Mouse (Mus musculus): ENCODE results near the gene P4ha2.
"Not testable (repeated sequence)": the region's sequence is repeated elsewhere in the genome, so short reads cannot be mapped to it uniquely, and the experiment has no call there.

P4ha2 gene

DNA sequence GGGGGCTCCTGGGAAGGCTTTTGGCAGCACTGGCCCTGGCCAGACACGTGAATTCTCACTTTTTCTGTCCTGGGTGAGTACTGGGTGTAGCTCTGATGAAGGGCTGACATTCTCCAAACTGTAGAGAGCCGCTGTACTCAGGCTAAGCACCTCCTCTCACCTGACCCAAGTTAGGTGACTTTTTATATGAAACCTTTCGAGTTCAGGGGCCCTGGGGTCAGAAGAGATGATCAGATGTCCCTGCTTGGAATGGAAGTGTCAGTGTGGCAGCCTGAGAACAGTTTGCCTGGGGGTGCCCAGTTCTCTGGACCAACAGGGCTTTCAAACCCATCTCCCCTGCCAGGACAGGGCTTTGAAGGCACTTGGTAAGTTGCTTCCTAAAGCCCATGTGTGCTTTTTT lies 8.2 kb downstream of the P4ha2 start:
- DNase-seq (ENCODE audit: low spot score) = no peak

DNA sequence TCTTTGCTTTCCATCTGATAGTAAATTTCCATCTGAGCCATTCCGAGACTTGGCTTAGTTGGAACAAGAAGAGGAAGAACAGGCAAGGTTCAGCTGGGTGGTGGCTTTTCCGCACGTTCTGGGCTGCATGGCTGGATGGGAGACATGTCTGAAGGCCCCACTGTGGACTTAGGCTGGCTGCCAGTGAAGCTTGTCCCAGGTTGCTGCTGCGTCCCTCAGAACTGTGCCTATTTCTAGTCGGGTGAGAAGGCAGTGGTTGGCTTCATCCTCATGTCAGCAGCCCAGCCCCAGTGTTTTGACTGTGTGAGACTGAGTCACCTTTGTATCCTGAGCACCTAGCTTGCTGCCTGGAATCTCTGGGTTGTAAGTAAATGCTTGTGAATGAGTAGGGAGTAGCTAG lies 9.0 kb downstream of the P4ha2 start:
- DNase-seq (ENCODE audit: low spot score) = no peak

GRCm38 (mm10) chr11:54111291-54111690 lies 11.4 kb downstream of the P4ha2 start:
- no peak for DNase-seq (ENCODE audit: low spot score)

DNA sequence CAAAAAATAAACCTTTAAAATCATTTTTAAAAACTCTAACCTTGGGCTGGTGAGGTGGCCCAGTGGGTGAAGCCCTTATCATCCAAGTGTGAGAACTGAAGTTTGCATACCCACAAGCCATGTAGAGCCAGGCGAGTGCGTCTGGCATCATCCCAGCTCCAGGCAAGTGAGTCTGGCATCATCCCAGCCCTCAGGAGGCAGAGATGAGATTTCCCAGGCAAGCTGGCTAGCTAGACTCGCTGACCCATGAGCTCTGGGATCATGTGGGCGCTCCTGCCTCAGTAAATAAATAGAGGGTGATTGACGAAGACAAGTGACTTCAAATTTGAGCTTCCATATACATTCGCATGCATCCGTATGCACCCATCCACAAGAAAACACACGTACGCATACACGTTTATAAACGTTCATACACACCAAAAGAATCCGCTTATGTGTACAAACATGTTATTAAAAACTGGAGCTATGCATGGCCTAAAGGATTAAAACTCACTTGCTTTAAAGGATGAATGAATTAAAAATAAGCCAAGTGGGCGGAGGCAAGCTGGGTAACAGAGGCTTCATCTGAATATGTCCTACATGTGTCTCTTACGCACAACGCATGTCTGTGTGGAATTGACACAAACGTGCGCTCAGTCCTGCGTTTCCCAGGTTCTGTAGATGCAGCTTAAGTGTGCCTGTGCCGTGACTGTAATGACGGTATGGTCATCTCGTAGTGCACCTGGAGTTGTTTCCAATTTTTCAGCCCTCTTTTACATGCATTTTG lies 12.3 kb downstream of the P4ha2 start:
- peak; percentile 38 for DNase-seq (ENCODE audit: low spot score)

DNA sequence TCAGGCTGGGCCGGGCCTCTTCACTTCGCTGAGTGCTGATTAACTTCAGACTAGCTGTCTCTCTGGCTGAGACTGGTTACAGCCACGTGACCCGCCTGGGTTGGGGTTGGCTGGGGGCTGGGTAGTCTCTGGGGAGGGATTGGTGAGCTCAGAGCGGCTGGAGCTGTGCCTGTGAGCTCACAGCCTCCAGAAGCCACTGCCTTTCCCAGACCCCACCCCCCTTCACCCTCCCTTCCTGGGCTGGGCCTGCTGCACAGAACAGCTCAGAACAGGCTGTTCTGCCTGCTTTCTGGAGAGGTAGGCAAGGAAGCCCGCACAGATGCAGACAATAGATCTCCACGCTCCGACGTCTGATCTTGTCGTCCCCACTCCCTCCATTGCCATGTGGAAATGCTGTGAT lies 13.0 kb downstream of the P4ha2 start:
- DNase-seq (ENCODE audit: low spot score) = peak; percentile 88

DNA sequence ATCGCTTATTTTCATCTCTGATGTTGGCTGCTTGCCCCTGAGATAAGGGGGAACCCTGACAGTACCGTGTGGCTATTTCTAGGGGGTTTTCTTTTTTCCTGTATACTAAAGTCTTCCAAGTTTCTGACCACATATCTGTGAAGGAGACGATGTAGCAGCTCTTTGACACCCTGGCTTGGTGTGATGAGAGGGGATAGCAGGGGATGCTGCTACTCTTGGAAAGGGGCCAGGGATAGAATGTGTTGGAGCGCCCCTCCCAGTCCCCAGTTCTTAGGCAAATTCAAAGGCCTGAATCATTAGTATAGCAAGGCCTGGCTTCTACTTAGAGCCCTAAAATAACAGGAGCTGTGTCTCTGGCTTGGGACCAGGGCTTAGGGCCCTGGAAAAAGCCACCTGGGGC lies 13.5 kb downstream of the P4ha2 start:
- DNase-seq (ENCODE audit: low spot score) = no peak

- DNase-seq (ENCODE audit: low spot score) = no peak
Measured at GRCm38 (mm10) chr11:54114746-54115145, 14.9 kb downstream of the P4ha2 start.

GRCm38 (mm10) chr11:54115301-54115700 lies 15.4 kb downstream of the P4ha2 start:
- no peak for DNase-seq (ENCODE audit: low spot score)

DNA sequence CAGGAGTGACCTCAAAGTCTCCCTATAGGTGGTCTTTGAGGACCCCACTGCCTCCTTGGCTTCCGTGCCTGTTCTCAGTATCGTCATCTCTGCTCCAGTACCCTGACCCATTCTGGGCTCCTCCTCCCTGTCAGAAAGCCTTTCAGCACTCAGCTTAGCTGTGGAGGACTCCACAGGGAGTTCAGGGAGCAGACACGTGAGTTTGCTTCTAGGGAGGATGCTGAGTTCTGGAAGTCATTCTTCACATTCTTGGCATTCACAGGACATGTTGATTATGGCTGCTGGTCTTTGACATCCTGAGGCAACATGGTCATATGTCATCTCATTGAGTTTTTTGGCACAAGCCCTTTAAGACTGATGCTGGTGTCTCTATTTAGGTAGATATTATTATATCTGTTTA lies 16.0 kb downstream of the P4ha2 start:
- DNase-seq (ENCODE audit: low spot score) = no peak

DNA sequence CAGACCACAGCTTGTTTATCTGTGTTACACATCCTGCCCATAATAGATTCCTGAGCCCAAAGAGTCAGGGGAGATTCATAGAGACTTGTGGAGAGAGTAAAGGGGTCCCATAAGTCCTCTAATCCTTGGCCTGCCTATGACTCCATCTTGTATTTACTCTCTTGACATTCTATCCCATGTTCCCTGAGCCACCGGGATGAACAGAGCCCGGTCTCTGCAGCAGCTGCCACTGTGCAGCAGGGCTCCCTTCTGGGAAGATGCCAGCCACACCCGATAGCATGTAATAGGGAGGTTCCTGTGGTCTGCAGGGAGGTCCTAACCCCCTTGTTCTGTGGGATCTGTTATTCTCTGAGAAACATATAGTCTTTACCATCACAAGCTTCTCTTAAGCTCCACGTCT lies 16.5 kb downstream of the P4ha2 start:
- DNase-seq (ENCODE audit: low spot score) = no peak

DNA sequence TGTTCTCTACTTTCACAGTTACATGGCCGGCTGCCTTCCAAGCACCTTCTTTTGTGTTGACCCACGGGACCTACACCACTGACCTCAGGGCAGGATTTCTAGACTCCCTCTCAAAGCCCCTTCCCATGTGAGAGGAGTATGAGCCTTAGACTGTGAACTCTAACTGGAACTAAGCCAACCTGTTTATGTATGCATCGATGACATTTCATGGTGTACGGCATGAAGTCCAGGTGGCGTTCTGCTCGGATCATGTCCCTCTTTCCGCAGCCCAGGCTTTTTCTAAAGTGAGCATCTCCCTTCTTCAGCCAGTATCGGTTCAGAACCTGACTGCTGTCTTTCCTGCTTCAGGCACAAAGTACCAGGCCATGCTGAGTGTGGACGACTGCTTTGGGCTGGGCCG lies 17.2 kb downstream of the P4ha2 start:
- DNase-seq (ENCODE audit: low spot score) = no peak

GRCm38 (mm10) chr11:54119126-54119525 lies 19.2 kb downstream of the P4ha2 start:
- DNase-seq (ENCODE audit: low spot score) = no peak

- DNase-seq (ENCODE audit: low spot score) = no peak
Measured at GRCm38 (mm10) chr11:54119740-54120360, 20.0 kb downstream of the P4ha2 start.

DNA sequence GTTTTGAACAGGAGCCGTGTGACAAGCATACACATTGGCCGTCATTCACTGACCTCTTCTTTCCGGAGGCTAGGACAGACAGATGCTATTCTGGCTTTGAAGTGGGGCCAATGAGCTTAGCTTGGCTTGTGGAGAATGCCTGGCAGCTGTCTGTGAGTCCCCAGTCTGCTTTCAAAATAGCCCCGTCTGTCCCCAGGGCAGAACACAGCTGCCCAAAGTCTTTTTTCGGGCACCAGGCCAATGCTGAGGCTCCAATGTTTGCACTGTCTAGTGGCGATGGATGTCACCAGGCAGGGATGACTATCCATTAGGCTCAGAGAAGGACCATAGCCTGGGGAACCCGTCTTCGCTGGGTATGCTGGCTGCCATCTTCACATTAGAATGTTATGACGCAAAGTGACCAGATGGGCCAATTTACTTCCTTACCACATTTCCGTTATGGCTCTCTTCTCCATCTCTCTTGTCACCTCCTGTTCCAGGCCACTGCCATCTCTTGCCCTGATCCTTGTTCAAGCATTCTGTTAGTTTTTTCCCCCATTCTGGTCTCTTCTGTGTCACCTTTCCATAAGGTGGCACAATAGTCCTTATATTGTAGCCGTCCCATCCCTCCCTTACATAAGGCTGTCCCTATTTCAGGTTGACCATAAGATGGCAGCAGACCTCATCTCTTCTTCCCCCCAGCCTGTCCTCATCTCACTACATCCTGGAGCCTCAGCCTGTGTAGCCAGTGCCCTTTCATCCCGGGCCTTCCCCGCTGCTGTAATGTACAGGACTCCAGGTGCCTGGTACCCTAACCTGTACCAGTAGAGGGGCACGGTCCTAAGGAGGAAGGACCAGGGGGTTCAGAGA lies 22.7 kb downstream of the P4ha2 start:
- DNase-seq (ENCODE audit: low spot score) = peak; percentile 75

GRCm38 (mm10) chr11:54125982-54126648 lies 26.2 kb downstream of the P4ha2 start:
- no peak for DNase-seq (ENCODE audit: low spot score)

- no peak for DNase-seq (ENCODE audit: low spot score)
Measured at GRCm38 (mm10) chr11:54126654-54127374, 26.9 kb downstream of the P4ha2 start.

DNA sequence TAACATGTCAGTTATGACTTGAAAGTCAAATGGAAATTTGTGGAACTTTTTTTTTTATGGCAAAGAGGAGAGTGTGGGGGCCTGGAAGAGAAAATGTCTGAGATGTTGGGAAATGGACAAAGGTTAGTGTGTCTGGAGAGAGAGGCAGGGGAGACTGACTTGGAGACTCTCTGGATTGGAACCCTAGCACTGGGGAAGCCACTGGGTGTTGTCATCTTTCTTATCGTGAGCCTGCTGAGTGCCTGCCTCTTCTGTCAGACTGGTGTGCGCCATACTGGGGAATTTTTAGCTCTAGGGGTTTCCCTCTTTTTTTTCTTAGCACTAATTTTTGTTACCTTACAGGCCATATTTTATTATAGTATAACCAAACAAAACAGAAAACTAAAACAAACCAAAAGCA lies 27.5 kb downstream of the P4ha2 start:
- DNase-seq (ENCODE audit: low spot score) = no peak

GRCm38 (mm10) chr11:54129955-54130354 lies 30.1 kb downstream of the P4ha2 start:
- no peak for DNase-seq (ENCODE audit: low spot score)

GRCm38 (mm10) chr11:54130721-54131120 lies 30.8 kb downstream of the P4ha2 start:
- peak; percentile 34 for DNase-seq (ENCODE audit: low spot score)

GRCm38 (mm10) chr11:54132290-54132689 lies 32.4 kb downstream of the P4ha2 start:
- no peak for DNase-seq (ENCODE audit: low spot score)

- DNase-seq (ENCODE audit: low spot score) = no peak
Measured at GRCm38 (mm10) chr11:54134905-54135304, 35.0 kb downstream of the P4ha2 start.

DNA sequence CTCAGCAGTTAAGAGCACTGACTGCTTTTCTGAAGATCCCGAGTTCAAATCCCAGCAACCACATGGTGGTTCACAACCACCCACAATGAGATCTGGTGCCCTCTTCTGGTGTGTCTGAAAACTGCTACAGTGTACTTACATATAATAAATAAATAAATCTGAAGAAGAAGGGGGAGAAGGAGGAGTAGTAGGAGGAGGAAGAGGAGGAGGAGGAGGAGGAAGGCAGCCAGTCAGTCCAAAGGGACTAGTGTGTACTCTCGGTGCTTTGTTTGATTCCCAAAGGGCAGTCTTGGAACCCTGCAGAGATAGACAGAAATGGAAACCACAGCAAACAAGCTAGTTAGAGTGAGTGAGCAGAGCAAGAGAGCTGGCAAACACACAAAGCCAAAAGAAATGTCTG lies 40.3 kb downstream of the P4ha2 start:
- not testable (repeated sequence) for DNase-seq (ENCODE audit: low spot score)
